Mouse (Mus musculus): Measurements from ENCODE around the gene Gm20826. TPM values are rescaled to one million over a fixed set of nuclear protein-coding genes. Genes with fewer than 3 reads are reported as not detected.
"Not testable (repeated sequence)": the region's sequence is repeated elsewhere in the genome, so short reads cannot be mapped to it uniquely, and the experiment has no call there.

The Gm20826 gene
- 0.03 TPM in 1 of 2 replicates, not detected in the other for polyA plus RNA-seq (2015; fragmentation: Nextera tagmentation; extraction: Ambion mirVana)

GRCm38 (mm10) chrY:7638389-7638788 is at the start of gene Gm20826:
Gene Gm20826 (minus strand): TSS chrY:7638489.
- H3K9me3 ChIP-seq (replicated peaks; ENCODE audit: control insufficient read depth, low read length); H3K27ac ChIP-seq (ENCODE audit: low read length); H3K36me3 ChIP-seq (ENCODE audit: control insufficient read depth, insufficient read depth, low read length); H3K4me2 ChIP-seq (ENCODE audit: low read depth, low read length); H3K9ac ChIP-seq (ENCODE audit: low read length); H3K4me3 ChIP-seq (replicated peaks; ENCODE audit: low read length); H3K4me1 ChIP-seq (ENCODE audit: control insufficient read depth, insufficient read depth, low read length); H3K27me3 ChIP-seq (ENCODE audit: control insufficient read depth, insufficient read depth, low read length); ATAC-seq (ENCODE audit: insufficient read depth, low FRiP score): not testable (repeated sequence)
- no CpG with 5 or more reads among the region's 3 CpGs for WGBS

Other genes starting within 250 kb of the Gm20826 start
- gene Gm21788, start 233.5 kb downstream of the Gm20826 start, polyA plus RNA-seq (2015; fragmentation: Nextera tagmentation; extraction: Ambion mirVana), result not detected in 2 replicates
- not detected in 2 replicates for gene Gm28576, start 84.5 kb upstream of the Gm20826 start, polyA plus RNA-seq (2015; fragmentation: Nextera tagmentation; extraction: Ambion mirVana)

Measured in stomach, embryonic 16.5 days (tissue).